Mouse (Mus musculus): ENCODE data around the gene Gm17606.

DNA sequence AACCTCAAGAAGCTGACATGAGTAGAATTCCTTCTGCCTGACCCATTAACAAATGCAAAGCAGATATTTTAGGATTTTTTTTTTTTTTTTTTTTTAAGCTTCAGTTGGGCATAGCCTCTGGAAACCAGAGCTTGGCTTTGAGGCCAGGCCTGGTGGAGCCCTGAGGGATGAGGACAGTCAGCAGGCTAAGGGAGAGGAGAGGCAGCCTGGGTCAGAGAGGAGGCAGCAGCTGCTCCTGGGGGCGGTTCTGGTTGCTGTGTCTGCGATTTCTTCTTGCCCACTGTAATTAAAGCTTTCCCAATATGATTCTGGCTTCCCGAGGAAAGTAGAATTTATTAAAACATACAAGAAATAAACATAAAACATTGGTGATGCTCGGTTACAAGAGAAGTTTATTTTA lies 31.5 kb upstream of the Gm17606 start:
- no peak for TF ChIP-seq CTCF (conservative IDR thresholded peaks at IDR 0.05; ENCODE audit: low read length)
- no peak for TF ChIP-seq POU5F1 (IDR thresholded peaks at IDR 0.05; ENCODE audit: borderline replicate concordance, low read length)

Data from E14TG2a.4 (cell line).